Mouse (Mus musculus) CH12.LX (cell line): ENCODE results near the gene Rac1. TPM values are rescaled to one million over a fixed set of nuclear protein-coding genes. Genes with fewer than 3 reads are reported as not detected.

Experiments
- DNase-seq: peaks from one replicate; pipeline ENCODE4 v3.0.0-alpha.2; 2013; ENCODE audit errors: extremely low read depth
- H3K27ac ChIP-seq: 2 replicates; pipeline ENCODE4 v1.5.1; 2012; ENCODE audit warnings: low read depth, mild to moderate bottlenecking, control low read depth, moderate library complexity; ENCODE audit not compliant: insufficient read depth
- H3K27me3 ChIP-seq: replicated peaks from 2 replicates; pipeline ENCODE3; 2012; ENCODE audit warnings: inconsistent platforms
- H3K36me3 ChIP-seq, 2 experiments: replicated peaks in 1 of 2; 2 replicates each; pipeline versions ENCODE3 to v1.6.1; 2012; ENCODE audit warnings: inconsistent platforms in 1 of 2, low read length in 1 of 2, mild to moderate bottlenecking in 1 of 2, mixed read lengths in 1 of 2, moderate library complexity in 1 of 2; ENCODE audit not compliant: control insufficient read depth in 1 of 2, insufficient read depth in 1 of 2
- H3K4me1 ChIP-seq, 2 experiments: 2 replicates each; pipeline ENCODE4 v1.6.1; 2012; ENCODE audit warnings: inconsistent platforms in 1 of 2, moderate library complexity in 1 of 2; ENCODE audit not compliant: insufficient read depth in 2 of 2, control insufficient read depth in 1 of 2
- H3K4me2 ChIP-seq: 2 replicates; pipeline ENCODE4 v1.6.1; 2012; ENCODE audit warnings: low read depth, mild to moderate bottlenecking, control low read depth; ENCODE audit not compliant: poor library complexity, insufficient read depth, severe bottlenecking
- H3K4me3 ChIP-seq, 3 experiments: fragments of 150-350 bp in 1 of 3; sonication (generic) in 1 of 3; replicated peaks in 1 of 3; 2 replicates each; pipeline versions ENCODE3 to v1.5.1; 2011 to 2012; ENCODE audit warnings: low read depth in 2 of 3, low read length in 2 of 3, mild to moderate bottlenecking in 2 of 3, moderate library complexity in 2 of 3, control low read depth in 1 of 3, improper control_type of control experiment in 1 of 3, inconsistent platforms in 1 of 3, mixed read lengths in 1 of 3; ENCODE audit not compliant: poor library complexity in 1 of 3
- H3K79me2 ChIP-seq: replicated peaks from 2 replicates; pipeline ENCODE4 v1.6.1; 2012; ENCODE audit warnings: mild to moderate bottlenecking, moderate library complexity; ENCODE audit not compliant: control insufficient read depth, poor library complexity, insufficient read depth, severe bottlenecking; ENCODE audit errors: extremely low read depth
- H3K9ac ChIP-seq: 2 replicates; pipeline ENCODE4 v1.6.1; 2012; ENCODE audit warnings: low read depth, mild to moderate bottlenecking, control low read depth, moderate library complexity; ENCODE audit not compliant: insufficient read depth
- H3K9me3 ChIP-seq: replicated peaks from 2 replicates; pipeline ENCODE3; 2012; ENCODE audit warnings: low read length, inconsistent platforms, mixed read lengths
- CHD1 ChIP-seq: IDR thresholded peaks from 2 replicates; pipeline ENCODE4 v1.6.1; 2012; ENCODE audit warnings: low read depth, low read length, improper control_type of control experiment, inconsistent platforms
- EP300 ChIP-seq: IDR thresholded peaks from 2 replicates; pipeline ENCODE4 v1.6.1; 2011; ENCODE audit warnings: low read length, improper control_type of control experiment
- ETS1 ChIP-seq: conservative IDR thresholded peaks from 2 replicates; pipeline ENCODE4 v1.6.1; 2012; ENCODE audit warnings: low read depth, mild to moderate bottlenecking, inconsistent platforms, low read length, improper control_type of control experiment, moderate library complexity
- GABPA ChIP-seq: IDR thresholded peaks from 2 replicates; pipeline ENCODE4 v1.6.1; 2012; ENCODE audit warnings: low read depth, low read length, improper control_type of control experiment, inconsistent platforms; ENCODE audit not compliant: insufficient replicate concordance
- HCFC1 ChIP-seq: IDR thresholded peaks from 2 replicates; pipeline ENCODE4 v1.6.1; 2012; ENCODE audit warnings: low read depth, mild to moderate bottlenecking, inconsistent platforms, low read length, improper control_type of control experiment
- IRF4 ChIP-seq: IDR thresholded peaks from 2 replicates; pipeline ENCODE4 v1.6.1; 2014; ENCODE audit warnings: low read depth, mild to moderate bottlenecking, inconsistent platforms, low read length, improper control_type of control experiment
- JUN ChIP-seq: IDR thresholded peaks from 2 replicates; pipeline ENCODE4 v1.6.1; 2011; ENCODE audit warnings: low read depth, mild to moderate bottlenecking, low read length, improper control_type of control experiment, moderate library complexity; ENCODE audit not compliant: insufficient read depth
- KAT2A ChIP-seq: IDR thresholded peaks from 2 replicates; pipeline ENCODE4 v1.6.1; 2012; ENCODE audit warnings: low read length, improper control_type of control experiment, inconsistent platforms; ENCODE audit not compliant: insufficient replicate concordance
- MAFK ChIP-seq: IDR thresholded peaks from 2 replicates; pipeline ENCODE4 v1.6.1; 2011; ENCODE audit warnings: low read length, improper control_type of control experiment; ENCODE audit not compliant: insufficient replicate concordance
- MAX ChIP-seq: IDR thresholded peaks from 2 replicates; pipeline ENCODE4 v1.6.1; 2011; ENCODE audit warnings: low read length, improper control_type of control experiment
- MAZ ChIP-seq: IDR thresholded peaks from 2 replicates; pipeline ENCODE4 v1.6.1; 2012; ENCODE audit warnings: low read depth, mild to moderate bottlenecking, inconsistent platforms, low read length, improper control_type of control experiment, moderate library complexity
- MYC ChIP-seq: IDR thresholded peaks from 2 replicates; pipeline ENCODE4 v1.6.1; 2011; ENCODE audit warnings: low read depth, mild to moderate bottlenecking, improper control_type of control experiment, low read length
- NELFE ChIP-seq: IDR thresholded peaks from 2 replicates; pipeline ENCODE4 v1.6.1; 2011; ENCODE audit warnings: low read depth, low read length, improper control_type of control experiment
- NRF1 ChIP-seq: IDR thresholded peaks from 2 replicates; pipeline ENCODE4 v1.6.1; 2014; ENCODE audit warnings: low read depth, mild to moderate bottlenecking, inconsistent platforms, low read length, improper control_type of control experiment, moderate library complexity
- POLR2A ChIP-seq: IDR thresholded peaks from 2 replicates; pipeline ENCODE4 v1.6.1; 2011; ENCODE audit warnings: low read depth, mild to moderate bottlenecking, improper control_type of control experiment, low read length
- RAD21 ChIP-seq: IDR thresholded peaks from 2 replicates; pipeline ENCODE4 v1.6.1; 2011; ENCODE audit warnings: low read depth, mild to moderate bottlenecking, low read length, improper control_type of control experiment, moderate library complexity
- RCOR1 ChIP-seq: conservative IDR thresholded peaks from 2 replicates; pipeline ENCODE4 v1.6.1; 2012; ENCODE audit warnings: low read depth, mild to moderate bottlenecking, inconsistent platforms, low read length, improper control_type of control experiment
- SIN3A ChIP-seq: IDR thresholded peaks from 2 replicates; pipeline ENCODE4 v1.6.1; 2012; ENCODE audit warnings: low read length, improper control_type of control experiment, inconsistent platforms
- SMC3 ChIP-seq: IDR thresholded peaks from 2 replicates; pipeline ENCODE4 v1.6.1; 2011; ENCODE audit warnings: low read depth, low read length, improper control_type of control experiment
- TBP ChIP-seq: conservative IDR thresholded peaks from 2 replicates; pipeline ENCODE4 v1.6.1; 2011; ENCODE audit warnings: low read depth, low read length, improper control_type of control experiment
- TCF12 ChIP-seq: IDR thresholded peaks from 2 replicates; pipeline ENCODE4 v1.6.1; 2014; ENCODE audit warnings: low read depth, mild to moderate bottlenecking, inconsistent platforms, low read length, improper control_type of control experiment
- UBTF ChIP-seq: IDR thresholded peaks from 2 replicates; pipeline ENCODE4 v1.6.1; 2012; ENCODE audit warnings: low read depth, mild to moderate bottlenecking, inconsistent platforms, low read length, improper control_type of control experiment, moderate library complexity
- USF1 ChIP-seq: IDR thresholded peaks from 2 replicates; pipeline ENCODE4 v1.6.1; 2014; ENCODE audit warnings: low read depth, mild to moderate bottlenecking, inconsistent platforms, low read length, improper control_type of control experiment
- USF2 ChIP-seq: conservative IDR thresholded peaks from 2 replicates; pipeline ENCODE4 v1.6.1; 2011; ENCODE audit warnings: low read depth, low read length, improper control_type of control experiment
- ZC3H11A ChIP-seq: IDR thresholded peaks from 2 replicates; pipeline ENCODE4 v1.6.1; 2012; ENCODE audit warnings: low read depth, mild to moderate bottlenecking, inconsistent platforms, low read length, improper control_type of control experiment
- ZKSCAN1 ChIP-seq: IDR thresholded peaks from 2 replicates; pipeline ENCODE4 v1.6.1; 2012; ENCODE audit warnings: low read depth, inconsistent platforms, low read length, improper control_type of control experiment, borderline replicate concordance
- ZNF384 ChIP-seq: IDR thresholded peaks from 2 replicates; pipeline ENCODE4 v1.6.1; 2012; ENCODE audit warnings: low read depth, low read length, improper control_type of control experiment, inconsistent platforms
- dilution Hi-C: fragments of 300-500 bp; cut with MboI; formaldehyde crosslinking; loops from 2 replicates; pipeline ENCODE4 v1.14.3; 2020; ENCODE audit warnings: low sequenced_read_pairs; ENCODE audit not compliant: extremely low pct_unique_long_range_greater_than_20kb, extremely low pct_ligation_motif_present
- in situ Hi-C: fragments of 300-500 bp; cut with MboI; formaldehyde crosslinking; loops from 3 replicates; pipeline ENCODE4 v1.14.3; 2019; ENCODE audit warnings: low sequenced_read_pairs, low pct_ligation_motif_present, low pct_unique_long_range_greater_than_20kb, mixed read lengths
- polyA plus RNA-seq: library from polyadenylated mRNA; unstranded; fragments of >175 nt; gene quantifications from 2 replicates; pipeline ENCODE4 v1.2.1, GENCODE M21; 2012; ENCODE audit warnings: low read depth; ENCODE audit not compliant: insufficient read length
- total RNA-seq, 2 experiments: library from RNA; depleted of rRNA; stranded (reverse); fragments of 300-350 nt in 1 of 2; fragments of >200 nt in 1 of 2; gene quantifications; 2 replicates each; pipeline ENCODE4 v1.2.3; 2012 to 2014

The Rac1 gene
- total and polyA plus RNA-seq, 3 experiments: 138 to 222 (median 199) TPM

- dilution Hi-C loops (no loop called here), in situ Hi-C loops (no loop called here)
- no peak for DNase-seq
- H3K4me1 ChIP-seq: peaks cover 3 to 23% of the 10 kb centered on the region in 2 experiments; a peak in 2 of 4 replicates
- H3K9ac ChIP-seq: no peak overlapping the region
- H3K27me3 ChIP-seq: no peaks in the 10 kb centered on the region
- no peak overlapping the region for H3K4me2 ChIP-seq
- no peak overlapping the region for H3K4me3 ChIP-seq
- no peaks in the 10 kb centered on the region for H3K79me2 ChIP-seq
- H3K9me3 ChIP-seq: no peaks in the 10 kb centered on the region
- H3K27ac ChIP-seq: no peak overlapping the region
- TF ChIP-seq NELFE (no peak), TCF12 (no peak), USF2 (no peak), ETS1 (no peak), NRF1 (no peak), USF1 (no peak), EP300 (no peak), CHD1 (no peak), IRF4 (no peak), POLR2A (no peak), RCOR1 (no peak), MYC (no peak), HCFC1 (no peak), MAFK (no peak), ZNF384 (no peak), JUN (no peak), SIN3A (no peak), MAX (no peak)
- H3K36me3 ChIP-seq: peaks cover 67 to 92% of the 10 kb centered on the region in 2 experiments
Observed at GRCm38 (mm10) chr5:143487998-143488397, 39.8 kb downstream of the Rac1 start.

- H3K4me3 ChIP-seq: no peak overlapping the region
- in situ Hi-C loops (no loop called here), dilution Hi-C loops (no loop called here)
- no peaks in the 10 kb centered on the region for H3K9me3 ChIP-seq
- no peak overlapping the region for H3K27ac ChIP-seq
- no peaks in the 10 kb centered on the region for H3K27me3 ChIP-seq
- H3K4me2 ChIP-seq: no peak overlapping the region
- no peak for TF ChIP-seq MAZ
- no peak for TF ChIP-seq SMC3
- no peak for TF ChIP-seq SIN3A
- TF ChIP-seq USF1: no peak
- no peak for TF ChIP-seq HCFC1
- no peak for TF ChIP-seq RAD21
- TF ChIP-seq NELFE: no peak
- TF ChIP-seq JUN: no peak
- no peak for TF ChIP-seq ZC3H11A
- TF ChIP-seq MAFK: no peak
- TF ChIP-seq UBTF: no peak
- TF ChIP-seq GABPA: no peak
- TF ChIP-seq KAT2A: no peak
- TF ChIP-seq TCF12: no peak
- TF ChIP-seq ETS1: no peak
- no peak for TF ChIP-seq ZKSCAN1
- no peak for TF ChIP-seq EP300
- no peak for TF ChIP-seq CHD1
- TF ChIP-seq TBP: no peak
- H3K79me2 ChIP-seq: no peaks in the 10 kb centered on the region
- DNase-seq: no peak
- H3K9ac ChIP-seq: no peak overlapping the region
- H3K36me3 ChIP-seq: peaks cover 74 to 95% of the 10 kb centered on the region in 2 experiments
- H3K4me1 ChIP-seq: peaks cover 3 to 15% of the 10 kb centered on the region in 2 experiments; a peak in 2 of 4 replicates
Observed at GRCm38 (mm10) chr5:143487193-143487592, 40.6 kb downstream of the Rac1 start.
